Mouse (Mus musculus): ENCODE data around the gene Cep295nl. TPM values are rescaled to one million over a fixed set of nuclear protein-coding genes. Genes with fewer than 3 reads are reported as not detected.

The Cep295nl gene
- total RNA-seq, 1 experiment = 0.49 TPM

GRCm38 (mm10) chr11:118345693-118346092 is 3.4 kb upstream of the Cep295nl start:
- Histone ChIP-seq H3K4me1 (ENCODE audit: control insufficient read depth in 2 of 2, insufficient read depth in 2 of 2, low read length in 2 of 2, poor library complexity in 1 of 2) (peaks cover 6 to 21% of the 10 kb centered on the region in 2 experiments), H3K27ac (ENCODE audit: insufficient read depth, low read depth, low read length, poor library complexity, severe bottlenecking) (no peak overlapping the region), H3K9ac (ENCODE audit: insufficient read depth, low read depth, low read length, poor library complexity, severe bottlenecking) (no peak overlapping the region), H3K9me3 (ENCODE audit: control insufficient read depth, insufficient read depth, low read depth, low read length) (no peaks in the 10 kb centered on the region), H3K36me3 (ENCODE audit: control insufficient read depth, insufficient read depth, low read length, poor library complexity, severe bottlenecking) (no peaks in the 10 kb centered on the region), H3K4me3 (ENCODE audit: insufficient read depth in 1 of 2, low read depth in 1 of 2, low read length in 2 of 2, poor library complexity in 1 of 2, severe bottlenecking in 1 of 2) (no peak overlapping the region)
- TF ChIP-seq CHD2 (IDR thresholded peaks at IDR 0.05; ENCODE audit: low read depth, low read length) = no peak
- TF ChIP-seq ZC3H11A (IDR thresholded peaks at IDR 0.05; ENCODE audit: borderline replicate concordance, low read depth, low read length) = no peak
- TF ChIP-seq HCFC1 (IDR thresholded peaks at IDR 0.05; ENCODE audit: borderline replicate concordance, insufficient read depth, low read length) = no peak
- no peak for TF ChIP-seq MAFK (IDR thresholded peaks at IDR 0.05; ENCODE audit: insufficient read depth, low read depth, low read length)
- no peak for TF ChIP-seq ZNF384 (IDR thresholded peaks at IDR 0.05; ENCODE audit: low read depth, low read length)
- in situ Hi-C loops (cut with MboI; ENCODE audit: low sequenced_read_pairs in 2 of 2, unreplicated experiment in 2 of 2) = no loop called here
- DNase-seq (ENCODE audit: low read depth, low spot score) = no peak

- DNase-seq (ENCODE audit: low read depth, low spot score) = no peak
- H3K27ac ChIP-seq (ENCODE audit: insufficient read depth, low read depth, low read length, poor library complexity, severe bottlenecking) = no peak overlapping the region
- no peaks in the 10 kb centered on the region for H3K9me3 ChIP-seq (ENCODE audit: control insufficient read depth, insufficient read depth, low read depth, low read length)
- H3K4me1 ChIP-seq (ENCODE audit: control insufficient read depth in 2 of 2, insufficient read depth in 2 of 2, low read length in 2 of 2, poor library complexity in 1 of 2) = peaks cover 5 to 11% of the 10 kb centered on the region in 2 experiments; a peak in 3 of 4 replicates
- TF ChIP-seq ZNF384 (IDR thresholded peaks at IDR 0.05; ENCODE audit: low read depth, low read length) (no peak), HCFC1 (IDR thresholded peaks at IDR 0.05; ENCODE audit: borderline replicate concordance, insufficient read depth, low read length) (no peak), CHD2 (IDR thresholded peaks at IDR 0.05; ENCODE audit: low read depth, low read length) (no peak), ZC3H11A (IDR thresholded peaks at IDR 0.05; ENCODE audit: borderline replicate concordance, low read depth, low read length) (no peak), MAFK (IDR thresholded peaks at IDR 0.05; ENCODE audit: insufficient read depth, low read depth, low read length) (no peak)
- H3K9ac ChIP-seq (ENCODE audit: insufficient read depth, low read depth, low read length, poor library complexity, severe bottlenecking) = no peak overlapping the region
- H3K36me3 ChIP-seq (ENCODE audit: control insufficient read depth, insufficient read depth, low read length, poor library complexity, severe bottlenecking) = no peaks in the 10 kb centered on the region
- no peak overlapping the region for H3K4me3 ChIP-seq (ENCODE audit: insufficient read depth in 1 of 2, low read depth in 1 of 2, low read length in 2 of 2, poor library complexity in 1 of 2, severe bottlenecking in 1 of 2)
- in situ Hi-C loops (cut with MboI; ENCODE audit: low sequenced_read_pairs in 2 of 2, unreplicated experiment in 2 of 2) = no loop called here
These were observed 1.3 kb upstream of the Cep295nl start for GRCm38 (mm10) chr11:118343629-118344028.

- Histone ChIP-seq H3K36me3 (ENCODE audit: control insufficient read depth, insufficient read depth, low read length, poor library complexity, severe bottlenecking) (no peaks in the 10 kb centered on the region), H3K4me3 (ENCODE audit: insufficient read depth in 1 of 2, low read depth in 1 of 2, low read length in 2 of 2, poor library complexity in 1 of 2, severe bottlenecking in 1 of 2) (no peak overlapping the region), H3K4me1 (ENCODE audit: control insufficient read depth in 2 of 2, insufficient read depth in 2 of 2, low read length in 2 of 2, poor library complexity in 1 of 2) (peaks cover 2 to 8% of the 10 kb centered on the region in 2 experiments; a peak in 2 of 4 replicates), H3K9ac (ENCODE audit: insufficient read depth, low read depth, low read length, poor library complexity, severe bottlenecking) (no peak overlapping the region), H3K9me3 (ENCODE audit: control insufficient read depth, insufficient read depth, low read depth, low read length) (no peaks in the 10 kb centered on the region), H3K27ac (ENCODE audit: insufficient read depth, low read depth, low read length, poor library complexity, severe bottlenecking) (no peak overlapping the region)
- TF ChIP-seq MAFK (IDR thresholded peaks at IDR 0.05; ENCODE audit: insufficient read depth, low read depth, low read length) = no peak
- DNase-seq (ENCODE audit: low read depth, low spot score) = no peak
- in situ Hi-C loops (cut with MboI; ENCODE audit: low sequenced_read_pairs in 2 of 2, unreplicated experiment in 2 of 2) = no loop called here
These were observed 4.7 kb downstream of the Cep295nl start for GRCm38 (mm10) chr11:118337491-118338168.

GRCm38 (mm10) chr11:118333431-118333830 is 8.9 kb downstream of the Cep295nl start:
- H3K36me3 ChIP-seq (ENCODE audit: control insufficient read depth, insufficient read depth, low read length, poor library complexity, severe bottlenecking) = no peaks in the 10 kb centered on the region
- no peak for DNase-seq (ENCODE audit: low read depth, low spot score)
- in situ Hi-C loops (cut with MboI; ENCODE audit: low sequenced_read_pairs in 2 of 2, unreplicated experiment in 2 of 2) = no loop called here
- no peak overlapping the region for H3K27ac ChIP-seq (ENCODE audit: insufficient read depth, low read depth, low read length, poor library complexity, severe bottlenecking)
- no peak overlapping the region for H3K9ac ChIP-seq (ENCODE audit: insufficient read depth, low read depth, low read length, poor library complexity, severe bottlenecking)
- TF ChIP-seq MAFK (IDR thresholded peaks at IDR 0.05; ENCODE audit: insufficient read depth, low read depth, low read length) (no peak), HCFC1 (IDR thresholded peaks at IDR 0.05; ENCODE audit: borderline replicate concordance, insufficient read depth, low read length) (no peak), CHD2 (IDR thresholded peaks at IDR 0.05; ENCODE audit: low read depth, low read length) (no peak), ZNF384 (IDR thresholded peaks at IDR 0.05; ENCODE audit: low read depth, low read length) (no peak), ZC3H11A (IDR thresholded peaks at IDR 0.05; ENCODE audit: borderline replicate concordance, low read depth, low read length) (no peak)
- H3K4me3 ChIP-seq (ENCODE audit: insufficient read depth in 1 of 2, low read depth in 1 of 2, low read length in 2 of 2, poor library complexity in 1 of 2, severe bottlenecking in 1 of 2) = no peak overlapping the region
- no peaks in the 10 kb centered on the region for H3K9me3 ChIP-seq (ENCODE audit: control insufficient read depth, insufficient read depth, low read depth, low read length)
- H3K4me1 ChIP-seq (ENCODE audit: control insufficient read depth in 2 of 2, insufficient read depth in 2 of 2, low read length in 2 of 2, poor library complexity in 1 of 2) = no peaks in the 10 kb centered on the region

GRCm38 (mm10) chr11:118332376-118332775 is 9.9 kb downstream of the Cep295nl start:
- no peak for TF ChIP-seq HCFC1 (IDR thresholded peaks at IDR 0.05; ENCODE audit: borderline replicate concordance, insufficient read depth, low read length)
- TF ChIP-seq CHD2 (IDR thresholded peaks at IDR 0.05; ENCODE audit: low read depth, low read length) = no peak
- no peak for TF ChIP-seq ZC3H11A (IDR thresholded peaks at IDR 0.05; ENCODE audit: borderline replicate concordance, low read depth, low read length)
- no peak for TF ChIP-seq MAFK (IDR thresholded peaks at IDR 0.05; ENCODE audit: insufficient read depth, low read depth, low read length)
- TF ChIP-seq ZNF384 (IDR thresholded peaks at IDR 0.05; ENCODE audit: low read depth, low read length) = no peak
- Histone ChIP-seq H3K4me3 (ENCODE audit: insufficient read depth in 1 of 2, low read depth in 1 of 2, low read length in 2 of 2, poor library complexity in 1 of 2, severe bottlenecking in 1 of 2) (no peak overlapping the region), H3K9ac (ENCODE audit: insufficient read depth, low read depth, low read length, poor library complexity, severe bottlenecking) (no peak overlapping the region), H3K9me3 (ENCODE audit: control insufficient read depth, insufficient read depth, low read depth, low read length) (no peaks in the 10 kb centered on the region), H3K27ac (ENCODE audit: insufficient read depth, low read depth, low read length, poor library complexity, severe bottlenecking) (no peak overlapping the region), H3K36me3 (ENCODE audit: control insufficient read depth, insufficient read depth, low read length, poor library complexity, severe bottlenecking) (no peaks in the 10 kb centered on the region), H3K4me1 (ENCODE audit: control insufficient read depth in 2 of 2, insufficient read depth in 2 of 2, low read length in 2 of 2, poor library complexity in 1 of 2) (peaks cover 0 to 1% of the 10 kb centered on the region in 2 experiments; a peak in 2 of 4 replicates)
- DNase-seq (ENCODE audit: low read depth, low spot score) = no peak
- in situ Hi-C loops (cut with MboI; ENCODE audit: low sequenced_read_pairs in 2 of 2, unreplicated experiment in 2 of 2) = no loop called here

Measured in ES-E14 (cell line).